Comparison of ENCODE assay signal across 19 mouse cellular contexts in genomic region chr1:191880247-191880646, GRCm38 (mm10). TPM values are rescaled to one million over a fixed set of nuclear protein-coding genes. Genes with fewer than 3 reads are reported as not detected.
DNase-seq lines count a peak whose midpoint lies in the region; ATAC-seq and TF ChIP-seq lines count a peak whose summit lies in the region.
"Had no signal": no experiment of that assay in that cellular context is flagged by ENCODE, and none has a peak within 500 bp of the region (broad histone marks: within the 10 kb centered on the region; RNA-seq: fewer than 3 reads in every experiment).

No protein-coding gene starts in this region.

- no peak overlapping the region for H3K9ac ChIP-seq in heart, embryonic 12.5 days
- H3K9ac ChIP-seq in liver, postnatal 0 days (replicated peaks): no peak overlapping the region
- H3K9ac ChIP-seq: embryonic facial prominence, embryonic 12.5 days; heart, embryonic 15.5 days; hindbrain, embryonic 12.5 days; limb, embryonic 15.5 days; midbrain, embryonic 15.5 days had no signal

- TF ChIP-seq CTCF in G1E (IDR thresholded peaks at IDR 0.05; ENCODE audit: low read depth, low read length): no peak
- no peak for TF ChIP-seq CTCF in liver, postnatal 0 days (IDR thresholded peaks at IDR 0.05; ENCODE audit: low read depth)

- no peak overlapping the region for H3K4me3 ChIP-seq in heart, embryonic 12.5 days
- peak overlapping the region; percentile 31; the same call in 1 of the 2 replicates for H3K4me3 ChIP-seq in G1E (ENCODE audit: low read depth, low read length)
- H3K4me3 ChIP-seq in liver, postnatal 0 days (ENCODE audit: low read depth, low read length): no peak overlapping the region
- H3K4me3 ChIP-seq: embryonic facial prominence, embryonic 12.5 days; heart, embryonic 15.5 days; hindbrain, embryonic 12.5 days; limb, embryonic 15.5 days; midbrain, embryonic 15.5 days had no signal

- ATAC-seq in heart, embryonic 12.5 days (ENCODE audit: insufficient number of reproducible peaks, low FRiP score): peak; percentile 65
- ATAC-seq in G1E (ENCODE audit: extremely low read depth, insufficient number of reproducible peaks, low FRiP score, poor library complexity, severe bottlenecking): peak; percentile 55
- ATAC-seq in erythroid progenitor cell, adult 5-6 weeks (replicated peaks; ENCODE audit: low FRiP score, poor library complexity, severe bottlenecking): peak; percentile 71
- ATAC-seq in liver, postnatal 0 days: peak; percentile 58
- ATAC-seq: inflammation-experienced regulatory T-cells, adult 6 months; midbrain, embryonic 15.5 days had no signal

- no peaks in the 10 kb centered on the region for H3K36me3 ChIP-seq in heart, embryonic 12.5 days
- no peaks in the 10 kb centered on the region for H3K36me3 ChIP-seq in G1E (replicated peaks)
- no peaks in the 10 kb centered on the region for H3K36me3 ChIP-seq in liver, postnatal 0 days (replicated peaks; ENCODE audit: insufficient read depth, low read length)
- H3K36me3 ChIP-seq: embryonic facial prominence, embryonic 12.5 days; heart, embryonic 15.5 days; hindbrain, embryonic 12.5 days; limb, embryonic 15.5 days; midbrain, embryonic 15.5 days had no signal

- H3K27me3 ChIP-seq in heart, embryonic 12.5 days (replicated peaks): no peaks in the 10 kb centered on the region
- H3K27me3 ChIP-seq in G1E (ENCODE audit: insufficient read depth, low read length): no peaks in the 10 kb centered on the region
- no peaks in the 10 kb centered on the region for H3K27me3 ChIP-seq in liver, postnatal 0 days (ENCODE audit: insufficient read depth, low read length)
- H3K27me3 ChIP-seq: embryonic facial prominence, embryonic 12.5 days; heart, embryonic 15.5 days; hindbrain, embryonic 12.5 days; limb, embryonic 15.5 days; midbrain, embryonic 15.5 days had no signal

- no peak for DNase-seq in heart, postnatal 4 days
- DNase-seq in G1E (ENCODE audit: low spot score): peak; percentile 36
- DNase-seq in liver, postnatal 0 days: peak; percentile 21
- no peak for DNase-seq in lung, postnatal 10 days
- DNase-seq in adrenal gland, adult 18-20 months (ENCODE audit: low spot score in 2 of 2): no peak
- no peak for DNase-seq in right cerebral cortex, adult 2 months (ENCODE audit: low spot score in 2 of 2)
- DNase-seq: adrenal gland, postnatal 25 days; B cell, adult 2 months; cerebellum, adult 8-10 months; gastrocnemius, postnatal 36 days; lung, postnatal 14 days had no signal

- peak overlapping the region; percentile 36; the same call in 1 of the 2 replicates for H3K27ac ChIP-seq in heart, embryonic 12.5 days (ENCODE audit: poor library complexity, severe bottlenecking)
- H3K27ac ChIP-seq in liver, postnatal 0 days (ENCODE audit: low read depth): no peak overlapping the region; the same call in 1 of the 2 replicates
- H3K27ac ChIP-seq: embryonic facial prominence, embryonic 12.5 days; heart, embryonic 15.5 days; hindbrain, embryonic 12.5 days; limb, embryonic 15.5 days; midbrain, embryonic 15.5 days had no signal

- TF ChIP-seq EP300 in liver, postnatal 0 days (IDR thresholded peaks at IDR 0.05; ENCODE audit: low read depth): no peak

- H3K9me3 ChIP-seq in heart, embryonic 12.5 days (replicated peaks): 0 out of 2 replicates have a peak, but pooled peaks cover 3% of the 10 kb centered on the region
- peaks cover 5% of the 10 kb centered on the region for H3K9me3 ChIP-seq in G1E (replicated peaks)
- H3K9me3 ChIP-seq in liver, postnatal 0 days (ENCODE audit: low read length): no peaks in the 10 kb centered on the region
- H3K9me3 ChIP-seq: embryonic facial prominence, embryonic 12.5 days; heart, embryonic 15.5 days; hindbrain, embryonic 12.5 days; limb, embryonic 15.5 days; midbrain, embryonic 15.5 days had no signal

- no peak overlapping the region for H3K4me2 ChIP-seq in heart, embryonic 12.5 days
- no peak overlapping the region for H3K4me2 ChIP-seq in liver, postnatal 0 days (ENCODE audit: low read depth, low read length)
- H3K4me2 ChIP-seq: embryonic facial prominence, embryonic 12.5 days; heart, embryonic 15.5 days; hindbrain, embryonic 12.5 days; limb, embryonic 15.5 days; midbrain, embryonic 15.5 days had no signal

- peaks cover 64% of the 10 kb centered on the region for H3K4me1 ChIP-seq in heart, embryonic 12.5 days (replicated peaks)
- H3K4me1 ChIP-seq in G1E (ENCODE audit: insufficient read depth, low read depth, low read length): peaks cover 96% of the 10 kb centered on the region
- peaks cover 48% of the 10 kb centered on the region for H3K4me1 ChIP-seq in liver, postnatal 0 days (ENCODE audit: insufficient read depth)
- H3K4me1 ChIP-seq: hindbrain, embryonic 12.5 days; midbrain, embryonic 15.5 days had no signal

- WGBS in heart, embryonic 12.5 days: 70% methylated on average over 3 of the region's 3 CpGs
- 67% methylated on average over 3 of the region's 3 CpGs for WGBS in liver, postnatal 0 days (ENCODE audit: insufficient replicate concordance)

RNA-seq across cellular contexts. Expression of gene Slc30a1, which starts 26.3 kb away (rescaled TPM):
- 4.8 and 5.0 TPM in 2 replicates for polyA plus RNA-seq in heart, embryonic 12.5 days (2016; fragmentation: Nextera tagmentation; extraction: Ambion mirVana)
- 10 to 100 TPM; 25.1 to 29.4 TPM for total RNA-seq in heart, postnatal 4 days (2021)
- total RNA-seq in G1E (2014; fragmentation: Nextera tagmentation) (12.0 and 14.4 TPM in 2 replicates), G1E (2017) (16.0 and 16.1 TPM in 2 replicates)
- polyA plus RNA-seq in G1E (2012): 12.0 and 12.8 TPM in 2 replicates
- 12.6 and 16.6 TPM in 2 replicates for total RNA-seq in erythroid progenitor cell, adult 5-6 weeks (2015; ENCODE audit: low replicate concordance)
- total RNA-seq in erythroid progenitor cell, adult 5-6 weeks (2017; ENCODE audit: low replicate concordance): 13.2 and 21.7 TPM in 2 replicates
- 4.3 and 7.0 TPM in 2 replicates for polyA plus RNA-seq in liver, postnatal 0 days (2015; fragmentation: Nextera tagmentation; extraction: Ambion mirVana)
- 10 to 100 TPM; 15.9 to 19.1 TPM for total RNA-seq in adrenal gland, adult 18-20 months (2021)

RNA-seq across cellular contexts. Expression of gene Nek2, which starts 59.0 kb away (rescaled TPM):
- polyA plus RNA-seq in heart, embryonic 12.5 days (2016; fragmentation: Nextera tagmentation; extraction: Ambion mirVana): 37.9 and 39.5 TPM in 2 replicates
- total RNA-seq in heart, postnatal 4 days (2021): 10 to 100 TPM; 29.0 to 32.1 TPM
- 42.0 and 61.9 TPM in 2 replicates for total RNA-seq in G1E (2014; fragmentation: Nextera tagmentation)
- total RNA-seq in G1E (2017): 39.2 and 40.6 TPM in 2 replicates
- 11.5 and 17.3 TPM in 2 replicates for polyA plus RNA-seq in G1E (2012)
- total RNA-seq in erythroid progenitor cell, adult 5-6 weeks (2015; ENCODE audit: low replicate concordance): 98.4 and 116 TPM in 2 replicates
- 213 and 225 TPM in 2 replicates for total RNA-seq in erythroid progenitor cell, adult 5-6 weeks (2017; ENCODE audit: low replicate concordance)
- 13.2 and 14.7 TPM in 2 replicates for polyA plus RNA-seq in liver, postnatal 0 days (2015; fragmentation: Nextera tagmentation; extraction: Ambion mirVana)
- total RNA-seq in adrenal gland, adult 18-20 months (2021): 1 to 10 TPM in 1 of 2 experiments, under 1 TPM in 1; 0.45 to 1.3 TPM

Comparison
In these comparisons a context has a peak if more than half of its experiments do, and no peak if none do; other contexts are left out.
1. DNase-seq: peak in G1E (single experiment) and liver, postnatal 0 days (single experiment); none in heart, postnatal 4 days (single experiment), lung, postnatal 10 days (single experiment), adrenal gland, adult 18-20 months (0 of 2) and right cerebral cortex, adult 2 months (0 of 2).
2. RNA of gene Nek2, which starts 59.0 kb away (total RNA-seq): 98.4 to 225 TPM in erythroid progenitor cell, adult 5-6 weeks, 39.2 to 61.9 TPM in G1E and 29.0 to 32.1 TPM in heart, postnatal 4 days; 0.45 to 1.3 TPM in adrenal gland, adult 18-20 months; every median in the first group is over 10 times any median in the second.
3. Peak in every context shown above with its lines, with median percentiles within 50 percentile points of each other: ATAC-seq.